Mouse (Mus musculus) layer of hippocampus, adult 11-12 months (tissue): ENCODE data around the gene Pygb.

Experiments
- DNase-seq: peaks from one replicate; pipeline ENCODE4 v3.0.0; 2022; ENCODE audit warnings: low spot score

The Pygb gene

DNA sequence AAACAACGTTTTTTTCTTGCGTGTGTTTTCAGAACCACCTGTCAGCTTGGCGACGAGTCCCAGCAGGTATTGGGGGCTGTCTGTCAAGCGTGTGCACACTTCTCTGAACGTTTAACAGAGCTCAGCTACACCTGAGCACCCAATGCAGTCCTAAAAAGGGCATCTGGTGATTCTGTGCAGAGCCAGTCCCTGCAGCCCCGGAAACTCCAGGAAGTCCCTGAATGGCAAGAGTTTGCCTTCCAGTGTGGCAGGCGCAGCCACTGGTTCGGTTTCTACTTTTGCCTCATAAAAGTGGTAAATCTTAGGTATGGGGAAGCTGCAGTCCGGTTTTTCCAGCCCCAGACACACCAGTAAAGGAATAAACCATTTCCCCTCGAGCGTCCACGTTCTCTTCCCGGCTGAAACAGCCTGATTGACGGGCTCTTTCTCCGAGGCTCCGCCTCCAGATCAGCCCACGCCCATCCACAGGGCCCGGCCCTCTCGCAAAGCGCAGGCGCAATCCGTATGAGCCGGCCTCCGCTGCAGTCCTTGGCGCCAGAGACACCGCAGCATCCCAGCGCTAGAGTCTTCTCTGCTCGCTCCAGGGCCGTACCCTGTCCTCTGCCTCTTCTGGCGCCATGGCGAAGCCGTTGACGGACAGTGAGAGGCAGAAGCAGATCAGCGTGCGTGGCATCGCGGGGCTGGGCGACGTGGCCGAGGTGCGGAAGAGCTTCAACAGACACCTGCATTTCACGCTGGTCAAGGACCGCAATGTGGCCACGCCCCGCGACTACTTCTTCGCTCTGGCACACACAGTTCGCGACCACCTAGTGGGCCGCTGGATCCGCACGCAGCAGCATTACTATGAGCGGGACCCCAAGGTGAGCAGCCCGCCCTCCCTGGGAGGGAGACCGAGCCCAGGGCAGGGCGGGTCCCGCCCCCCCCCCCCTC is at the start of gene Pygb:
Pygb (plus strand) TSS at position 485 of the 930 bp plus-strand sequence.
- peak; percentile 83 for DNase-seq

DNA sequence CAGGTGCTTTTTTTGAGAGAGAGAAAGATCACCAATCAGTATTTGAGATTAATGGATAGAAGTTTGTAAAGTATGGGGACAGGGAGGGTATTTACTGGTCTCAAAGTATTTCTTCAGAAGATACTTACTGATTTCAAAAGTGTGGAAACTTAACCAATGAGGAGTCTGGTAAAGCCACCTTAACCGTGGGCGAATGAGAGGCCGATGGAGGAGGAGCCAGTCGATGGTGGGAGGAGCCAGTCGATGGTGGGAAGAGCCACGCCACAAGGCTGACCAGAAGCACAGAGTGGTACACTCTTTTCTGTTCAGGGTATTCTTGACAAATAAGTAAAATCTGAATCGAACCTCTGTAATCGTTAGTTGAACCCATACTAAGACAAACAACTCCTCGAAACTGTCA is 48.7 kb upstream of the Pygb start:
- no peak for DNase-seq

DNA sequence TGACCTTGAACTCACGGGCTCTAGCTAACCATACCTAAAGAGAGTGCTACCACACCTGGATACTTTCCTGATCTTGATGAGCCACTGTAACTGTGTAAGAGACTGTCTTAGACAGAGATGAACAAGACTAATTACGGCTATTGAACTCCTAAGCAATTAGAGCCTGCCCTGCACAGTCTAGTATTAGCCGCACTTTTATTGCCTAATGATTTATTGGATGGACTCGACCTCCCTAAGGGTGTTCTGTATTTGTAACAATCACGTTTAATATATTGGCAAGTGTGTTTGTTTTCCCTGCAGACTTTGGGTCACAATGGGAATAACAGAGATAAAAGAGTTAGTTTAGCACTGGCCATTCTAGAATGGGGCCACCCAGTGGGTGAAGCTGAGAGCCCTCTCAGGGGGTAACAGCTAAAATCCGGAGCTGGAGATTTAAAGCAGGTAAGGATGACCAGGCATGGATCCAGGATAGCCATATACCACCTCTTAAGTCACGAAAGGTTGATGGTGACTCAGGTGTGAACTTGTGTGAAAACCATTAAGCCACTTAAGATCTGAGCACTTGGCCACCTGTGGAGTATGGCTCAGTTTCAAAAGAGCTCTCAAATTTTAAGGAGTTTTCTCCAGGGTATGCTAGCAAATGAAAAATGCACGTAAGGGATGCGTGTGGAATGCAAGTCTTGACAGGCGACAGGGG is 46.2 kb upstream of the Pygb start:
- no peak for DNase-seq

DNA sequence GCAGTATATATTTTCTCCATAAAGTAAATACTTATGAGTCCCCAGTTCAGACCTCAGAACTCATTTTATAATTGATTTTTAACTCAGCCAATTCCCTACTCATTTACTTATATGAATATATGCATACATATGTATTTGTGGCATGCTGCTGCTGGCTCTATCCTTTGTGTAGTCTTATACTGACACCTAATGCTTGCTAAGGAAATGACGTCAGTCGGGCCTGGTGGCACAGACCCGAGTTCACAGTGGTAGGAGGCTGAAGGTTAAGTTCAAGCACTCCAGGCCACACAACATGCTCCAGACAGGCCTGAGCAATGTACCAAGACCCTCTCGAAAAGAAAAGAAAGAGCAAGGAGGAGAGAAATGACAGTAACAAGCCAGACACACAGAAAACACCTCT is 45.1 kb upstream of the Pygb start:
- DNase-seq: no peak

DNA sequence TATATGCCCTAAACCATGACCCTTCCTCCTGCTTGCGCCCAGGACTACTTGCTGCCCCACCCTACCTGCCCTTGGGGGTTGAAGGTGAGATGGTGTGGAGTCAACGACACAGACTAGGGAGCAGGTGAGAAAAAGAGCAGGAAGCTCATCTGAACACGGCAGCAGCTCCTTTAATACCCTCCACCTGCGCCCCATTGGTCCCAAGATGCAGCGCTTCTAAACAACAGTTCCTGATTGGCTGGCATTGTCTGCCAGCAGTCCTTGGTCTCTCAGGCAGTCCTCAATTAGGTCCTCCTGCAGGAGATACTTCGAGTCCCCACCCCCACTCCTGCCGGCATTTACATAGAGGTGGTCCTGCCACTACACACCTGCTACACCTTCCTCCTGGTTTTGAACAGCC is 41.5 kb upstream of the Pygb start:
- no peak for DNase-seq

DNA sequence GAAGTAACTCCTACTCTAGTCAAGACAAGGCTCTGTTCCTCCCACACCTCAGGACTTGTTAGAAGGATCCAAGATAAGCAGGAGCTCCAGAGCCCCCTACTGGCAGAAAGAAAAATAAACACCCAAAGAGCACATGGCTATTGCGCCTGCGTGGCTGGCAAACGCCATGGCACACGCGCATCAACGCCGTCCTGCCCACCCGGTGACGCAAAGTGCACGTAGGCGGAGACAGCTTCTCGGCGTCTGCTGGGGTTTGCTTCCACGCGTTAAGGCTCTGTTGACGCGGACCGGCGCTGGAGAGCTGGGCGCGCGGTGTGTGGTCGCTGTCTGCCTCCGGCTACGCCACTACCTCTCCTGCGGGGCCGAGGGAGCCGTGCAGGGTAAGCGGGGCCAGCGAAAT is 37.7 kb upstream of the Pygb start, which contains the start of gene Entpd6:
Entpd6 (plus strand) TSS at position 189 of the 400 bp plus-strand sequence.
- peak; percentile 98 for DNase-seq

DNA sequence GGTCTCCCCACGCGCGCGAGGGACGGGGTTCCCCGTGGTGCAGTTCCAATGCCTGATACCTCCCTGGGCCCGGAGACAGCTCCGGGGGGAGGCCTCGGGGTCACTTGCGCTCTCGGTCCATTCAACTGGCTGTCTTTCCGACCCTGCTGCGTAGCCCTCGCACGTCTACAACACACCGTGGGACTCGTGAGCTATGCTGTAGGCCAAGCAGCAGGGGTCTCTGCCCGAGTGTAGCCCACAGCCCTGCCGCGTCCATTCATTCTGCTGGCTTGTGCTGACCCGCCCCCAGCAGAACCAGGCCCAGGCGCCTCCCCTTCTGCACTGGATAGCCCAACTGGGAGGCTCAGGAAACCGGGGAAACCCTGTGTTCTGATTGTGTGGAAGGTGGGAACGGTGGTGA is 37.3 kb upstream of the Pygb start:
- no peak for DNase-seq

DNA sequence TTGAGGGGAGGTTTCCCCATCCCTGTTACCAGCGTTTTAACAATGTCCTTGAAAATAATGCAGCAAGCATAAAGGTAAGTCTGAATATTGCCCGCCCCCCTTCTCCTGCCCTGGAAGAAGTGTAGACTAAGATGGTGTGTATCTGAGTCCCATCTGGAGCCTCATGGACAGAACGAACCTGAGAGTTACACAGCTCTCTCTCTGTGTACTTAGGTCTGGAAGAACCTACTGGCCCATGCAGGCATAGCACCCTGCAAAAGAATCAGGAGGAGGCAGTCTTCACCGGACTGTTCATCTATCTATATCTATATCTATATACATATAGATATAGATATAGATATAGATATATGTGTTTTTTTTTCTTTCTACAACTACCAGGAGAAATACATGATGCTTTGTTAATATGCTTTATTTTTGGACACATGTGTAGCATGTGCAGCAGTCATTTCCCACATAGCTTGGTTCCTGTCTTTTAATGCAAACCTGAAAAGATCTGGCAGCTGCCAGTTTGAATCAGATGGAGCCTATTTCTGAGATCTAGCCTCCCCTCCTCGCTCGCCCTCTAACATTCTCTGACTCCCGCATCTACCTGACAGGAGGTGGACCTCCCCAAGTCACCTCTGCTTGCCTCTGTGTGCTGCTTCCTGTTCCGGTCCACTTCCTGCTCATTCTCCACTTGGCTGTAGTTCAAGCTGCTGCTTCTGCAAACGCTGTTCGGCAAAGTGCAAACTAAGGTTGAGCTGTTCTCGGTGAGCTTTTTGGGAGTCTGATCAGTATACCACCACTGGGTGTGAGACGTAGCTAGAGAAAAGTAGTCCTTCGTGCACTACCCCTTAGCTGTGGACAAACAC is 36.2 kb upstream of the Pygb start:
- DNase-seq: no peak

DNA sequence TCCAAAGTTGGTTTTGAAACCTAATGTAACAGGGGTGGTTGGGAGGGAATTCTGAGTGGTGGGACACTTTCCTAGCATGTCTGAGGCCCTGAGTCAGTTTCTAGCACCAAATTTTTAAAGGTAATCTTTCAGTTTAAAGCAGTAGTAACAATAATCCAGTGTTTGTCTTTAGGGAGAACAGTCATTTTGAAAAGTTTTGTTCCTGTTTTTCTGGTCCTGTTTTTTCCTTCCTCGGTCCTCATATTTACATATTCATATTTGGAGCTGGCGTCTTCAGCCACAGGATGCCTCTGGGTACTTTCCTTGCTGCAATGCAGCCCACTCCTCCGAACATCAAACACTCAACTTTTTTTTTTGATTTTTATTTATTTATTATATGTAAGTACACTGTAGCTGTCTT is 31.5 kb upstream of the Pygb start:
- DNase-seq: no peak

DNA sequence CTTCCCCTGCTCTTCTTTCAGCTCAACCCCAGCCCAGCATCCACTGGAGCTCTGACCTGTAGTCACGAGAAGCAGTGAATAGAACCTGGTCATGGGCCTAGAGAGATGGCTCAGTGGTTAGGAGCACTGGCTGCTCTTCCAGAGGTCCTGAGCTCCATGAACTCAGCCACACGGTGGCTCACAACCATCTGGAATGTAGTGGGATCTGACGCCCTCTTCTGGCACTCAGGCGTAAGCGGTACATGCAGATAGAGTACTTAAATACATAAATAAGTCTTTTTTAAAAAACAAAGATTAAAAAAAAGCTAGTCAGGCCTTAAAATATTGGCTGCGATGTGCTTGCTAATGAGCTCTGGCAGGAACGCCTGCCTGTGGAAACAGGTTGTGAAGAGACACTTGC is 25.1 kb upstream of the Pygb start:
- DNase-seq: no peak

DNA sequence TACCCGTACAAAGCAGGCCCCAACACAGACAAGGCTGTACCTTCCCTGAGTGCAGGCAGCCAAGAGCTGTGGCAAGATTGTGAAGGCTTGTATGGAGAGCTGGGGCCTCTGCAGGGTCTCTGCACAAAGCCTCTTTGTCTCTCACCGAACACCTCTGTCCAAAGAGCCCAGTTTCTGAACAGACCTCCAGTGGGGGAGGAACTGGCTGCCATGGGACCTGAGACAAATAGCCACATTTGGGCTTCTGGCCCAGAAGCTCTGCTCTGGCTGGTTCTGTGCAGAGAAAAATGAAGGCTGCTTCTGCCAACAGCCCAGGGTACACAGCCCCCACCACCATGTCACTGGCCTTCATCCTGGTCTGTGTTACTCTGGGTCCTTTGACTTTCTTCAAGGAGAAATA is 20.9 kb upstream of the Pygb start:
- peak; percentile 62 for DNase-seq

DNA sequence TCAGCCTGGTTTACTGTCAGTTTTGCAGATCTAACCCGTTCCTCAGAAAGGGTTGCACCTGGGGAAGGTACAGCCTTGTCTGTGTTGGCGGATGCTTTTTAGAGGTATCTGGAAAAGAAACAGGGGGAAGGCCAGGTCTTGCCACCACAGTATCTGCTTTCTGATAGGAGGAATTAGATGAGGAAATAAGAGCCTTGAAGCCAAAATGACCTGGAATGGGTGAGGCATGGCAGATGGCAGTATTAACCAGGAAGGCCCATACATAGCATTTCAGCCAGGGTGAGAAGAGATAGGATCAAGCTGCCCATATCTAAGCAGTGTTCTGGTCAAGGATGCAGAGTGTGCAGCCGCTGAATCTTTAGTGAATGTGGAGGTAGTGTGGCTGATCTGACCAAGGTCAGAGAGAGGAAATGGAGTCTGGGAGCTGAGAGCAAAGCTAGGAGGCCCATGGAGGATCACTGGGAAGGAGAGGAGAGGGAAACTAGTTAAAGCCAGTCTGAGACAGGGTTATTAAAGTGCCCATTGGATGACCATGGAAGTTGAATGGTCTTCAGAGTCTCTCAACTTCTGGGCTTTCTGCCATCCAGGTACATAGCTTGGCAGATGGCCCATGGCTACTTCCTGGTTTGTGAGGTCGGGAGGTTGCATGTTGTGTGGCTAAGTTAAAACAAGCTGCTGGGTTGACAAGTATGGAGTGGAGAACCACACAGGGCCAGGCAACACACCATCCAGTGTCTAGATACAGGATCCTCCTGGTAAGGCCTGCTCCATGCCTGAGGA is 20.3 kb upstream of the Pygb start:
- no peak for DNase-seq

DNA sequence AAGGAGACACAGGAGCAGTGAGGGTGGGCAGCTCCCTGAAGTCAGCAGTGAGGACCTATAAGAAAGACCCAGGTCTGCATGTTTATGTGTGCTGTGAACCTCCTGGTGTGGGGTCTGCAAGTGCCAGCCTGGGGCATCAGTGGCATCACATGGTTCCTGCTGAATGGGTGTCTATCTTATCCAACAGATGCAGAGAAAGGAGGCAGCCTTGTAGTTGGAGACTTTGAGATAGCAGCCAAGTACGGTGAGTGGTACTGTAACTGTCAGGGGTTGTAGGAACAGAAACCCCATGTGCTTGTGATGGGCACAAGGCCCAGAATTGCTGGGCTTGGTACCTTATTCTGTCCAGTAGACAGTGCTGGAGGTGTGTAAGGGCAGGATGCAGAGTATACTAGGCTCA is 17.9 kb upstream of the Pygb start:
- no peak for DNase-seq

DNA sequence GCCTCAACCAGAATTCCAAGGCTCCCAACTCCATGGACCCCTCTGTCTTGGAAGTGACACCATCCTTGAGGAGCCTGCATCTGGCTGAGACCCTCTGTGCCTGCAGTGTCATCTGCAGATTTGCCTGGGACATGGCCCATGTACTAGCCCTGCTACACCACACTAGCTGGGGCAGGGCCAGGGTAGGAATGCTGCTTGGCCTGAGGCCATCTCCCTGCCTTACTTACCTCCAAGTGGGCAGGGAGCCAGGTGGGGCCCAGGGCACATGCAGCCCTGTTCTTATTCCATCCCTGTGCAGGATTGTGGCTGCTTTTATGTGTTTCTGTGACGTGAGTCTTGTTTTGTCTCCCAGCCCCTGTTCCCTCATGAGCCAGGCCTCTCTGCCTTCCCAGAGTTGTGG is 15.8 kb upstream of the Pygb start:
- peak; percentile 38 for DNase-seq

DNA sequence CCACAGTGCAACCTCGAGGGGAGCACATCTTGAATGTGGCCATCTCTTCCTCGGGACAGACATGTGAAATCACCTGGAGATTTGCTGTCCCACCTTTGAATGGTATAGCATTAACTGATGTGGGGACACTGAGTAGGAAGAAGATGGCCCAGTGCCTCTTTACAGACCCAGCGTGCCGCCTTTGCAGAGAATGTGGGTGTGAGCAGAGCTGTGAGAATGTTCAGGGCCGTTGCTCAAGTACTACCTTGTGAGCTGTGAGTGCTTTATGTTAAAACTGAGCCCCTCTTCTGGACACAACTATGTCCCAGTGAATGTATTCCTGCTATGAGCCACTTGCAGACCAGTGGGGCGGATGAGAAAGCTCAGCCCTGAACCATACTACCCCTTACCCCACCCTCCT is 15.4 kb upstream of the Pygb start:
- no peak for DNase-seq

DNA sequence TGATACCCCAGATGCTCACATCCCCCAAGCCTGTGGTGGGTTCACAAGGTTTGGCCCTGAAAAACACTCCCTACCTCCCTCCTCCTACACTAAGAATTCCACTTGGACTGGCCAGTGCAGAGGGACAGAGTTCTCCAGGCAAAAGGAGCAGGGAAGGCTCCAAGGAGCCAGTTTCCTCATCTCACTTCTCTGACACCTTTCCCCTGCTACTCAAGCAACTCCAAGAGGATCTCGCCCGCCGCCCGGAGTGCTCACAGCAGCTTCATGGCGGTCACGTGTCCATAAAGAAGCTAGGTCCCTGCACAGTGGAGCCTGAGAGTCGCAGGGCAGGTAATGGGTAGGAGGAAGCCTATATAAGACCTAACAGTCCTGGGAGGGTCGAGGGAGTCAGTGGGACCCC is 14.5 kb upstream of the Pygb start:
- no peak for DNase-seq

DNA sequence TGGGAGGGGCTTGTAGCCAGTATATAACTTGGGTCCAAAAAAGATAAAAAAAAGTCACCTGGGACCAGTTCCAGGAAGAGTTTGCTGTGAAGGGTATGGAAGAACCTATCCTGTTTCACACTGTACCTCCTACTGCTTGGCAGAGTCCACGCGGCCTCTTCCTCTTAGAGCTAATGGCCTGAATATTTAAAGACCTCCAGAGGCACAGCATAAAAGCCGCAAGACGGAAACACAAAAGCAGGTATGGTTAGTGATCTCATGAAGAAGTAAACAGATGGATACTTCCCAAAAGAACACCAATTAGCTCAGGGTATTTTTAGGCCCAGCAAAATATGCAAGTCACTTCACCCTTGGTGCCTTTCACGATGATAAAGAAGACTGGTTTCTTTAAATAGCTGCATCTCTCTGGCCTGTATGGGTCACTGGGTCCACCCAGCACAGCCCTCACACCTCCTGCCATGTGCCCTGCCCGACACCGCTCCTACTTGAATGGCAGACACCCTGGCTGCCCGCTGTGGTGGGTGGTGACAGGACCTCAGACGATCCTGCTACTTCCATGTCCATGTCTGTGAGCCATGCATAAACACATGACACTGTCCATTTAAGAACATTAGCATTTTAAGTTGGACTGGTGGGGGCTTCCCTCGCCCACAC is 13.9 kb upstream of the Pygb start:
- DNase-seq: no peak

DNA sequence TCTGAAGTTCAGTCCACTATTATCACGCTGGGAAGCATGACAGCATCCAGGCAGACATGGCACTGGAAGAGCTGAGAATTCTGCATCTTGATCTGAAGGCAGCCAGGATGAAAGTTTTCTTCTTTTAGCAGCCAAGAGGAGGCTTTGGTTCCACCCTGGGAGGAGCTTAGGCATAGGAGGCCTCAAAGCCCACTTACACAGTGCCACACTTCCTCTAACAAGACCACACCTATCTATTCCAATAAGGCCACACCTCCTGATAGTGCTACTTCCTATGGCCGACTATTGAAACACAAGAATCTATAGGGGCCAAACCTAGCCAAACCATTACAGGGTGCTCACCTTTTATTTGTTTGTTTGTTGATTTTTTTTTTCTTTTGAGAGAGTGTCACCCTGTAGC is 3.7 kb upstream of the Pygb start:
- DNase-seq: no peak

DNA sequence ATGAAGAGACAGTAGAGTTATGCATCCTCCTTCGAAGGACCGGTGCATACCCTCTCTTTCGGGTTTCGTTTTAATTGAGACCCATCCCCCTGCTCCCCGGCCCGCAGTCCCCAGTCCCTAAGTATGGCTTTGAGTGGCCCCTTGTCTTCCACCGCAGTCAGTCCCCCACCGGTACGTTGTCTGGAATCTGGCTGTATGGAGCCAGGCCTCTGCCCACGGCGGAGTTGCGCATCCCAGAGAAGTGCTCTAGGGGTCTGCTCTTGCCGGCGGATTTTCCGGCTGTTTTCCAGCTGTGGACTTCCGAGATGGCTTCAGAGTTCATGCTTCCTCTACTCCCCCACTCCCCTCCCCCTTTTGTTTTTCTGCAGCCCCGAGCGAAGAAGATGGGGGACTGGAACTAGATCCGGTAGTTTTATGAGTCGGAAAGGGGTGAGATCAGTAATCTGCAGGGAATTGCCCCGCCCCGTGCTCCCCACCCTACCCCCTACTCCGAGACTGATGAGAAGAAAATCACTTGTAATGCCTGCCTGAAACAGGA is 768 bp downstream of the Pygb start:
- DNase-seq: no peak

DNA sequence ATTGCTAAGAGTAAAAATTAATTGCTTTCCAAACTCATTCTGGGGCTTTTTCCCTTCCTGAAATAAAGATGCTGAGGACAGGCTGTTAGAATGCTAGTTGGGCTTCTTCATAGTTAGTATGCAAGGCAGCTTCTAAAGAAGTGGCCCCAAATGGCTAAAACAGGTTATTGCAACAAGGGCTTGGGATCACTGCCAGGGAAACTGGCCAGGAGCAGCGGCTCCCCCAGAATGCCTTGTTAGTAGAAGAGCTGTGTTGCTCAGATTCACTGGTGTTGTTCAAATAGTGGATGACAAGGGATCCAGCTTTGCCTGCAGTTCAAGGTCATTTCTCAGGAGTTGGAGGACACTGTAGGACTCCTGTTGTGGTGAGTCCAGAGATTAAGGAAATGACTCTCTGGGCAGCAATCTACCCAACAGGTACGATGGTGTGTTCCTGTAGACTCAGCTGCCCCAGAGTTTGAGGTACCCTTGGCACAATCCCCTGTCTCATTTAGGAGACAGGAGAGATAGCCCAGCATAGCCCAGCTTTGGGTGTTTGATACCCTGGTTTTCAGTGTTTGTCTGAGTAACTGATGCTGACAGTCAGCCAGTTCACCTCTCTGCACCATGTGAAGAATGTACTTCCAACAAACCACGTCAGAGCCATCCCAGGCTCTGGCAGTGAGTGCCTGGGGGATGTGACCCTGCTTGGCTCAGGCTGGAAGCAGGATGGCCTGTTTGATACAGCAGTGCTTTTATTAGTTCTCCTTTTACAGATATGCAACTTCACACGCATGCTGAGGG is 2.4 kb downstream of the Pygb start:
- peak; percentile 81 for DNase-seq
